Mouse (Mus musculus) adrenal gland, adult (tissue): ENCODE data around the gene Gmds.

Experiments
- DNase-seq, 2 experiments: peaks; one replicate each; pipeline ENCODE4 v3.0.0; 2022 to 2023; ENCODE audit warnings: low spot score in 1 of 2; ENCODE audit not compliant: inconsistent age in 2 of 2

The Gmds gene

GRCm38 (mm10) chr13:31892913-31893514 lies 445.5 kb downstream of the Gmds start:
- no peak for DNase-seq

GRCm38 (mm10) chr13:31888500-31888899 lies 450.0 kb downstream of the Gmds start:
- no peak for DNase-seq

DNA sequence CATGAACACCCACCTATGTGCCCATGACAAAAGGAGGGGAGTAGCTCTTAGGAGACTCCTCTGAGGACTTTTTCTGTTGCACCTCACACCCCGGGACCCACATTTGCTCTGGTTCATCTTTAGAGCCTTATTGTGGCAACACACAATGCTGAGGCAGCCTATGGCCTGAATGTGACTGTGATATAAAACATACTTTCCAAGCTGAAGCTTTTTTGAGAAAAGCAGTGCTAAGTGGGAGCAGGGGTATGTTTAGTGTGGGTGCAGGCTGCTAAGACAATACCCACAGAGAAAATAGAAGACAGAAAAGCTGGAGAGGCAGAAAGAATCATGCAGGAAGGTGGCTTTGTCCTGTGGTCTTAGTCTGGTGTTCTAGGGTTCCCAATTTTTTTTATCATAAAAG lies 452.8 kb downstream of the Gmds start:
- no peak for DNase-seq

DNA sequence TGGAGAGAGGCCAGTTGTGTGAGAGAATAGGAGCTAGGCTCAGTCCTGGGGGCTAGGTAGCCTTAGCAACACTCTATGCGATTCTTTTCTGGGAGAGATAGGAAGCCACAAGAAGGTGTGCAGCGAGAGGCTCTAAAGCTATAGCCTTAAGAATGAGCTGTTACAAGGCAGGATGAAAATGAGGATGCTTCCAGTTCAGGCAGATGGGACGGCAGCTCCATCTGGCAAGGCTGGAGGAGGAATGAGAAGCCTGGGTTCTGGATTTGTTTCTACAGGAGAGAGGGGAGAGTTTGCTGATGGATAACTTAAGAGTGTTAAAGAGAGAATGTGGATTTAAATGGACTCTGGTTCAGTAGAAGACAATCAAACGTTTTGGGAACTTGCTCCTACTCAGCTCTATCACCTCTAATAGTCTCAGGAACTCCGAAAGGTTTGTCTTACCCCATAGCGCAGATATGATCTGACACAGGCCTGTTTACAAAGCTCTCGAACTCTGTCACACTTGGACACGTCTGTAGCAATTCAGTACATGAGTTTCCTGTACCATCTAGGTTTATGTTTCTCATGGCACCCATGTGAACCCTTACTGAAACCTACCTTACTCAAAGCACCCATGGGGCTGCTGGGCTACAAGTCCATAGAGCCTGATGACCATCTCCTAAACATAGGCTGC lies 459.6 kb downstream of the Gmds start:
- no peak for DNase-seq

- DNase-seq: peak in 1 of 2 experiments; percentile 32
Observed at GRCm38 (mm10) chr13:31877061-31877460, 461.5 kb downstream of the Gmds start.

DNA sequence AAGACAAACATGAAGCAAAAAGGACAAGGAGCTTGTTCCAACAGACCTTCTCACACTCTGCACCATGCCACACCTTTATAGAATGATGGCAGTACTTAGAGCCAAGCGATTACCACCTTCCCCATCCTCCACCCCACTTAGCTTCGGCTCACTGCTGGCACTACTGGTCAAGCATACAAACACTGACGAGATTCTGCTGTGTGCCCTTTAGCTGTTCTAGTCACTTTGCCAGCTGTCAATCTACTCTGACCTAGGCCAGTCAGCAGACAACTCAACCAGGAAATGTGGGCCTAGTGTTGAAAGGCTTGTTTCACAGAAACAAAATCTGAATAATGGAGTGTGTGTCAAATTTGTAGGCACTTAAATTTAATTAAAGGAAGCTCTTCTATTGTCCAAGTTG lies 464.1 kb downstream of the Gmds start:
- DNase-seq: no peak

GRCm38 (mm10) chr13:31873269-31873668 lies 465.3 kb downstream of the Gmds start:
- no peak for DNase-seq

DNA sequence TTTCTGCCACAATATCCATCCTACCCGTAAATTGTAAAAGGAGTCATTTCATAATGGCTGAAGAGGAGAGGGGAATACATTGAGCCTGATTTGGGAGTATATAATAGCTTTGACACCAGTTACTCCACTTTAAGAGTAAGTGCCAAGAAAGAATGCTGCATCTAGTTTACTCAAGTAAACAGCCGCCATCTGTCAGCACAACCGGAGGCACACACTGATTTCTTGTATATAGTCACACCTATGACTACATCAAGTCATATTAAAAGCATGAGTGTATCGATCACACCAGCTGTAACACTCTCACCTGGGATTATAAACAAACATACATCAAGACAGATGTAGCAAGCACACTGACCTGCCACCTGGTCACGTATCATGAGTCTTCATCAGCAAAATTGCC lies 473.8 kb downstream of the Gmds start:
- DNase-seq: no peak

GRCm38 (mm10) chr13:31863461-31863860 lies 475.1 kb downstream of the Gmds start:
- DNase-seq: no peak

- no peak for DNase-seq
Observed at GRCm38 (mm10) chr13:31860200-31860599, 478.3 kb downstream of the Gmds start.

DNA sequence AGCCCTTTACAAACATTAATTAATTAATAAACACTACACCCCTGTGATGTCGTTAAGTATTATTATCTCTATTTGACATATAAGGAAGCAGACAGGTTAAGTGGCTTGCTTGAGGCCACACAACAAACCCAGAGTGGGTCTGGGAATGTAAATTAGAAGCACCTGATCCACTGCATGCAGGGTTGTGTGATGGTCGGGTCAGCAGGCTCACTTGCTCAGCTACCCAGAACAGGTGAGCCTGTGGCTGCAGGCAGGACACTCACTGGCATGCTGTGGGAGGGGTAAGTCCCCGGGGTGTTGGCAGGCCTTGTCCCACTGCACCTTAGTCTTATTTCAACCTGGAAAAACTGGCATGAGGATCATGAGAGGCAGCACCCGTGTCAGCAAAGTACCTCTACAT lies 484.5 kb downstream of the Gmds start:
- no peak for DNase-seq

DNA sequence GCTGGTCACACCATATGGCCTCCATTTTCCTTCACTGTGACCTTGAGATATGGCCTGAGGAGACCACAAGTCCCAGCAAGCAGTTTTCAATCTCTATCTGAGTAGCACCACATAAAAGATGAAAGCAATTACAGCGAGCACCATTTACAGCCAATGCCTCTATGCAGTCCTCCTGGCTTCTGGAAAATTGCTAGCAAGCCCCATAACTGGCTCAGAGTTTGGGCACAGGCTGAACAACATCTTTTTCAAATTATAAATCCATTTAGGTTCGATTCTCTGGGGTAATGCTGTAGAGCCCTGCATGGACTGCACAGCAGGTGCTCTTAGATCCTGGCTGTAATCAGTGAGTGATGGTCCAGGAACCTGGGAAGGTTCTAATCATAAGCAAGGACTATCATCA lies 485.0 kb downstream of the Gmds start:
- no peak for DNase-seq

DNA sequence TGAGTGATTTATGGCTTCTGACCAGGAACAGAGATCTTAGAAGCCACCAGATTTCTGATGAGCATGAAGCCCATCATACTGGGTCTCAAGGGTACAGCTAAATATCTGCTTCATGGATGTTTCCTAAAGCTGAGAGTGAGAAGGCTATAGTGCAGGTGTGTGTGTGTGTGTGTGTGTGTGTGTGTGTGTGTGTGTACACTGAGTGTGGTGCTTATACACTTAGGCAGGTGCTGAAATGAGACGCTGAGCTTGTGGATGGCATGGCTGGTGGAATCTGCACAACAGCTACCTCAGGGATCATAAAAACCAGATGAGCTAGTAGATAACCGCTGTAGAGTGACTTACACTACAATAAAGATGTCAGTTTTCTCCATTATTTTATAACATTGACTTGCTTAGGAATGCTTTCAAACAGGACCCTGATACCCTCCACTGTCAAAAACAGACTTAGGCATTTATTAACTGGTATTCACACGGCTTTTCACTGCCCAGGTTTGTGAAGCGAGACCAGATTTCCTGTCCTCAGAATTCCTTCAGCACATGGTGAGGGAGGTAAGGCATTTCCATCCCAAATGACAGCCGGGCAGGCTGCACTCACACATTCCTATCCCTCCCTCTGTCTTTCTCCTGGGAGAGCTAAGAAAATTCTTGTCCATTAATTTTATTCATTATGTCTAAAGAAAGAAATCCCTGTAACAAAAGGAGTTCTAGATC lies 489.1 kb downstream of the Gmds start:
- no peak for DNase-seq

DNA sequence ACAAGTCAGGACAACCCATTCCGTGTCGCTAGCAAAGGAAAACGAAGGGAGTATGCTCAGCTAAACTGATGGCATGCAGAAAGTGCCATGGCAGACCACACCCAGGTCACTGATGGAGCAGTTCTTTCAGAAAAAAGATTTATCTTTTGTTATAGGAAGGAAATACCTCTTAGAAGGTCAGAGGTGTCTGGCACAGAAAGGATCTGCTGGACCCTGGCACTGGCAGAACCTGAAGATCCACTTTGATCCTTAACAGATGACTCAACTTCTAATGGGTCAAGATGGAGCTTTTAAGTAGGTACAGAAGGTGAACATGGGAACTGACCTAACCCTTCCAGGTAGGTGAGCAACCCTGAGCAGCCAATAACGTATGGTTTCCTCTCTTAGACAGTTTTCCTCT lies 502.7 kb downstream of the Gmds start:
- DNase-seq: no peak

- peak; percentile 54 to 76 for DNase-seq
Observed at GRCm38 (mm10) chr13:31830332-31830731, 508.2 kb downstream of the Gmds start.

GRCm38 (mm10) chr13:31828446-31828845 lies 510.1 kb downstream of the Gmds start:
- peak in 1 of 2 experiments; percentile 43 for DNase-seq

GRCm38 (mm10) chr13:31827820-31828332 lies 510.7 kb downstream of the Gmds start:
- peak in 1 of 2 experiments; percentile 43 for DNase-seq

DNA sequence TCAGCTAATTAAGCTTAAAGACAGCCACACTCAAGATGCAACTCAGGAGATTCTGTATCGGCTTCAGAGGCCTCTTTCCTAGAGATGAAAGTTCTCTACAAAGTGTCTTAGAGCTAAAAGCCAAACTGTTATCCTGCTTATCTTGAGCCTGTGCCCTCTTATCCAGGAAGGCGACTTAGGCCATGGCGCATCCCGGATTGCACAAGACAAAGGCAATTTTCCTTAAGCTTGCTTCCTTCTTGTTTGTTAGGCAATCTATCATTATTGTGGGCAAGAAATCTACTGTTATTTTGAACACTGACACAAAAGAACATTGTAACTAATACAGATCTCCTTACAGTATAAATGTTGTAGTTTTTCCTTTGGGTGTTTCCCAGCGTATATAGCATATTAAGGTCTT lies 511.4 kb downstream of the Gmds start:
- peak in 1 of 2 experiments; percentile 37 for DNase-seq

DNA sequence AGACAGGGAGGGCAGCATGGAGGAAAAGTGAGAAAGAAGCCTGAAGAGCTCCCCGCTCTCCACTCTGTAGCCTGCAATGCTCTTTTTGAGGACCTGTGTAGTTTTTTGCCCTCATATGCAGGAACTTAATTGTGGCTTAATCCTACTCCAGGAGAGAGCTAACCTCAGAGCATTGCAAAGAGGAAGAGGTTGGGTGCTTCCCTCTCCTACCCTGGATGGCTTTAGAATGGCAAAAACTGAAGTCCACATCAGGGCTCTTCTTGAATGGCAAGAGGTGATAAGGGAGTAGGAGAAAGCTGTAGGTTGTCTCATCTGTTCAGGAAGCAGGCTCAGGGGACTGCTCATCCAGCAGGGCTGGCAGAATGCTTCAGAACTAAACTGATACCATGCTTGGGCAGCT lies 513.4 kb downstream of the Gmds start:
- DNase-seq: peak in 1 of 2 experiments; percentile 16

GRCm38 (mm10) chr13:31823316-31823715 lies 515.2 kb downstream of the Gmds start:
- DNase-seq: peak in 1 of 2 experiments; percentile 36

GRCm38 (mm10) chr13:31821050-31821449 lies 517.5 kb downstream of the Gmds start:
- no peak for DNase-seq

DNA sequence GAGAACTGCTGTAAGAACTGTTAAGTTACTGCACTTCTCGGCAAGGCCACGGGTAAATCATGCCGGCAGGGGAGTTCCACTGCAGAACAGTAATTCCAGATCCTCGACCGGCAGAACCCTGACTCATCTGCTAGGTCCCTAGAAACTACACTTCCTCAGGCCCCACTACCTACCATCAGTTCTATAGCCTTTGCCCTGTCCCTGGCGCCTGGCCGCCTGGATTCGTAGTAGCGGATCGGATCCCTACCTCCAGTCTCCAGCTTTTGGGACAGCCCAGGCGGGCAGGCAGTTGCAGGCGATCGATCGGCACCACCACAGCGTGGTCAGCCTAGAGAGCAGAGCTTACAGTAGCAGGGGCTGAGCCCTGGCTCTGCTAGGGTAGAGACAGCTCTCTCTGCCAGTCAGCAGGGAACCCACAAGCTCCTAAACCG lies 517.9 kb downstream of the Gmds start:
- peak; percentile 79 to 93 for DNase-seq
